Mouse (Mus musculus) adipocyte (in vitro differentiated cells): ENCODE measurements at regions not wholly inside any gene's neighbourhood (a gene's known extent, or its start where the extent isn't known, plus 50 kb on each side); places are given as distances from the start of the nearest gene placed in this dataset.

Experiments
- DNase-seq: peaks from one replicate; pipeline ENCODE4 v3.0.0-alpha.2; 2016; ENCODE audit warnings: low spot score

GRCm38 (mm10) chr12:86579716-86580115, 98.8 kb upstream of the Vash1 start:
- DNase-seq, result no peak

GRCm38 (mm10) chr12:86580132-86580718, 98.3 kb upstream of the Vash1 start:
- DNase-seq, result no peak

- no peak for DNase-seq
These were observed 96.4 kb upstream of the Vash1 start for GRCm38 (mm10) chr12:86582076-86582475.

- DNase-seq, result no peak
These were observed 90.5 kb upstream of the Vash1 start for GRCm38 (mm10) chr12:86588010-86588409.

DNA sequence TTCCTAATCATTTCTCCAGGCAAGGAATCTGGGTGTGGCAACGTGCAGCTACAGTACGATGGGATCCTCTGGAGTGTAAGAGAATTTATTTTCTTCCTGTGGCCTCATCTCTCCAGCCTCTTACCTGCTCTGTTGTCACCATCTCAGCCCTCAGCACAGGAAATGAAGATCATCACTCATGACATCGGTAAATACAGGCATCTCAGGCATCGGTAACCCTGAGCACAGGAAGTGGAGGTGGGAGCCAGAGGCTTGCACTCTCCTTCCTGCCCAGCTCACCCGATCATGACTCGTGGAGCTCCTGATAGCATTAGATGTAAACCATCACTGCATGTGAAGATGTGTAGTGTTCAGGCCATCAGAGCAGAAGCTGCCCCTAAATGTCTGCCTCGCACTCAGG, 86.0 kb upstream of the Vash1 start:
- DNase-seq, result no peak

- DNase-seq, result no peak
These were observed 83.9 kb upstream of the Vash1 start for GRCm38 (mm10) chr12:86594647-86595046.

DNA sequence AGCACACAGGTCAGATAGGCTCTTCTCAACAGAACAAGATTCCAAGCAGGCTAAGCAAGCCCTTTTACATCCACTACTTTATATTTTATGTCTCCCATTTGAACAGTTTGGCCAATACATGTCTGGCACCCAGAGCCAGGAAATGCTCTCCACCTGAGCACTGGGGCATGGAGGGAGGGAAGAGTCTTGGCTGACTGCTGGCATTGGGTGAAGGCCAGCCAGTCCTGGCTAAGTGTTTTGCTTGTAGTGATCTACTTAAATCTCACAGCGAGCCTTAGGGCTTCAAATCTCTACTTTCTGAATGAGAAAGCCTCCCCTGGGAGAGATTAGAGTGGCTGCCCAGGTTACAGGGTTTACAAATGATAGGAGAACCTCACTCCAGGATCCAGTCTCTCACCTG, 78.5 kb upstream of the Vash1 start:
- DNase-seq, result no peak

DNA sequence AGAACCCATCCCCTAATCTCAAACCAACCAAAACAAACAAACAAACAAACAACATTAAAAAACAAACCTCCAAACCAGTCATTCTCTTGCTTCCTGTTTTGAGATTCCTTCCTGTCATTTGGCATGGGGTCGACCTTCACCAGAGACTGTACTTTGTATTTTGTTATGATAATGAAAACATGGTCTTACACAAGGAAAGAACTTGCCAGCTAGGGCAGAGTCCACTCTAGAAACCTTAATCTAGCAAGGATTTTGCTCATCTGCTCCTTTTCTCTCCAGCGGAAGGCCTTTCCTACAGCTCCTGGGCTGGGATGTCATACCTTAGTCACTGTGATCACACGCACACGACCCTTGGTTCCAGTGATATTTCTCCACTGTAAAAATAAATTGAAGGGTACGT, 75.0 kb upstream of the Vash1 start:
- DNase-seq, result no peak

DNA sequence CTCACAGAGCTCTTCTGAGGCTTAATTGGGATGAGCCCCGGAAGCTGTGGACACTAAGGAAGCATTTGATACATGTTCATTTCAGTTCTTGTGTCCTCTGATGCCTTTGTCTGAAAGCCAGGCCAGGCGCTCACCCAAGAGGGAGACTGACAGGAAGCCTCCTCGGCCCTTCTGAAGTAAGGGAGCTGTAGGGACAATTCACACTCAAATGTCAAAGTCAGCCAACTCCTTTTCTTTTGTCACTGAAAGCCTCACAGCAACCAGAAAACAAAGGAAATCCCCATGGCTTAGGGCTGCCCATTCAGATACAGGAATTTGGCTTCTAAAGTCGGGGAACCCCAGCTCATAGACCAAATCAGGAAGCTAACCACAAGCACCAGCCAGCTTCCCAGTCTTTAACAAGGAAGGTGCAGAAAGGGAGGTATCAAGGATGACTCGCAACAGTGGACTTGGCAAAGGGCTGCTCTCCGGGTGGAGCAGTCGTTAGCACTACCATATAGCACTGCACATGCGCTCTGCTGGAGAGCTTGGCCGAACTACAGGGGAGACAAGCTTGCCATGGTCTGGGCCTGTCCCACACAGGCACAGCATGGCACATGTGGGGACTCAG, 66.0 kb upstream of the Vash1 start:
- DNase-seq, result no peak

GRCm38 (mm10) chr12:86614156-86614555, 64.3 kb upstream of the Vash1 start:
- DNase-seq, result peak; percentile 53

DNA sequence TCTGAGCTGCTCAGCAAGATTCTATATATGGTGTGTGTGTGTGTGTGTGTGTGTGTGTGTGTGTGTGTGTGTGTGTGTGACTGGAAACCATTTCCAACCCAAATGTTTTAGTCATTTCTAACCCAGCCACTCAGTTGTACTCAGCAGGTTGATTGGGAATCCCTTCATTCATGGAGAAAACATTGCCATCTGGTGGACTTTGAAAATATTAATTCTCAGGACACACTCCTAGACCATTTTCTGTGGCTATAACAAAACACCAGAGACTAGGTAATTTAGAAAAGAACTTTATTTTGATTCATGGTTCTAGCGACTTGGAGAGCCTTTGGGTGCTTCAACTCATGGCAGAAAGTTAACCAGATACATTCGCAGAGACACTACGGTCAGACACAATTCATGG, 62.2 kb upstream of the Vash1 start:
- peak; percentile 6 for DNase-seq

- no peak for DNase-seq
These were observed 54.3 kb upstream of the Vash1 start for GRCm38 (mm10) chr12:86624195-86624594.

GRCm38 (mm10) chr12:86626684-86627083, 51.8 kb upstream of the Vash1 start:
- no peak for DNase-seq

GRCm38 (mm10) chr12:86628050-86628782, 50.3 kb upstream of the Vash1 start:
- no peak for DNase-seq
